Mouse (Mus musculus) kidney, adult 8-10 months (tissue): ENCODE measurements around the gene Zfp768.

Experiments
- DNase-seq, 2 experiments: peaks; one replicate each; pipeline ENCODE4 v3.0.0; 2022

Gene Zfp768

GRCm38 (mm10) chr7:127296786-127297555 is 48.4 kb downstream of the Zfp768 start:
- no peak for DNase-seq

- no peak for DNase-seq
These were observed 49.3 kb downstream of the Zfp768 start, which contains the start of gene Itgal for GRCm38 (mm10) chr7:127296098-127296497. Itgal (plus strand) TSS chr7:127296260.
